15 mouse cellular contexts compared by ENCODE assay signal in genomic region chr6:41704123-41704522, GRCm38 (mm10). TPM values are rescaled to one million over a fixed set of nuclear protein-coding genes. Genes with fewer than 3 reads are reported as not detected.
DNase-seq lines count a peak whose midpoint lies in the region; ATAC-seq and TF ChIP-seq lines count a peak whose summit lies in the region.
"Had no signal": no experiment of that assay in that cellular context is flagged by ENCODE, and none has a peak within 500 bp of the region (broad histone marks: within the 10 kb centered on the region; RNA-seq: fewer than 3 reads in every experiment).

Gene Kel (minus strand): TSS chr6:41704339.

- H3K9me3 ChIP-seq in embryonic facial prominence, embryonic 11.5 days (replicated peaks; ENCODE audit: control insufficient read depth, low read length) = no peaks in the 10 kb centered on the region
- no peaks in the 10 kb centered on the region for H3K9me3 ChIP-seq in embryonic facial prominence, embryonic 10.5 days
- H3K9me3 ChIP-seq in midbrain, embryonic 11.5 days (ENCODE audit: control insufficient read depth, low read length) = no peaks in the 10 kb centered on the region
- H3K9me3 ChIP-seq in midbrain, embryonic 13.5 days = no peaks in the 10 kb centered on the region
- no peaks in the 10 kb centered on the region for H3K9me3 ChIP-seq in liver, embryonic 14.5 days (ENCODE audit: control insufficient read depth, low read length)
- H3K9me3 ChIP-seq: hindbrain, embryonic 15.5 days had no signal

- no peak for DNase-seq in embryonic facial prominence, embryonic 11.5 days (ENCODE audit: low spot score)
- DNase-seq in embryonic facial prominence, embryonic 10.5 days (ENCODE audit: low spot score) = no peak
- no peak for DNase-seq in midbrain, embryonic 11.5 days (ENCODE audit: low spot score, missing footprints)
- peak; percentile 90 to 94 (median 94) for DNase-seq in liver, embryonic 14.5 days (ENCODE audit: low read depth in 3 of 3, low spot score in 3 of 3)
- peak; percentile 8 for DNase-seq in yolk sac, embryonic 10.5 days (ENCODE audit: low spot score)
- no peak for DNase-seq in frontal cortex, postnatal 25 days (ENCODE audit: low spot score in 2 of 2)
- DNase-seq in thymus, postnatal 0 days (ENCODE audit: low spot score) = no peak
- DNase-seq: adrenal gland, postnatal 25 days; cerebellum, adult 9-11 months; gastrocnemius, postnatal 36 days; right cerebral cortex, postnatal 14 days had no signal

- H3K36me3 ChIP-seq in embryonic facial prominence, embryonic 11.5 days (replicated peaks; ENCODE audit: control insufficient read depth, insufficient read depth, low read depth, low read length) = no peaks in the 10 kb centered on the region
- no peaks in the 10 kb centered on the region for H3K36me3 ChIP-seq in embryonic facial prominence, embryonic 10.5 days (replicated peaks)
- H3K36me3 ChIP-seq in midbrain, embryonic 11.5 days (ENCODE audit: control insufficient read depth, insufficient read depth, low read length) = no peaks in the 10 kb centered on the region
- H3K36me3 ChIP-seq in midbrain, embryonic 13.5 days = no peaks in the 10 kb centered on the region
- H3K36me3 ChIP-seq in liver, embryonic 14.5 days (replicated peaks; ENCODE audit: control insufficient read depth, insufficient read depth, low read depth) = peaks cover 37% of the 10 kb centered on the region
- H3K36me3 ChIP-seq: hindbrain, embryonic 15.5 days had no signal

- no peak within 1 kb of the TSS for H3K9ac ChIP-seq in embryonic facial prominence, embryonic 11.5 days (replicated peaks; ENCODE audit: low read length)
- no peak within 1 kb of the TSS for H3K9ac ChIP-seq in midbrain, embryonic 11.5 days (ENCODE audit: low read length)
- H3K9ac ChIP-seq in midbrain, embryonic 13.5 days (replicated peaks) = no peak within 1 kb of the TSS
- H3K9ac ChIP-seq in liver, embryonic 14.5 days (replicated peaks) = peak within 1 kb of the TSS; percentile 96
- H3K9ac ChIP-seq: hindbrain, embryonic 15.5 days had no signal

- H3K4me3 ChIP-seq in embryonic facial prominence, embryonic 11.5 days (ENCODE audit: low read depth, low read length) = no peak within 1 kb of the TSS
- no peak within 1 kb of the TSS for H3K4me3 ChIP-seq in embryonic facial prominence, embryonic 10.5 days
- H3K4me3 ChIP-seq in midbrain, embryonic 11.5 days (ENCODE audit: low read depth, low read length) = no peak within 1 kb of the TSS
- H3K4me3 ChIP-seq in midbrain, embryonic 13.5 days (replicated peaks) = no peak within 1 kb of the TSS
- peak within 1 kb of the TSS; percentile 92 to 97 for H3K4me3 ChIP-seq in liver, embryonic 14.5 days (ENCODE audit: insufficient read depth in 1 of 2, low read depth in 2 of 2, low read length in 2 of 2)
- H3K4me3 ChIP-seq: hindbrain, embryonic 15.5 days had no signal

- H3K4me1 ChIP-seq in embryonic facial prominence, embryonic 11.5 days (ENCODE audit: control insufficient read depth, insufficient read depth, low read length) = no peaks in the 10 kb centered on the region
- no peaks in the 10 kb centered on the region for H3K4me1 ChIP-seq in embryonic facial prominence, embryonic 10.5 days
- H3K4me1 ChIP-seq in midbrain, embryonic 11.5 days (ENCODE audit: control insufficient read depth, insufficient read depth, low read length) = no peaks in the 10 kb centered on the region
- H3K4me1 ChIP-seq in midbrain, embryonic 13.5 days (replicated peaks) = no peaks in the 10 kb centered on the region
- peaks cover 35 to 40% of the 10 kb centered on the region in 2 experiments for H3K4me1 ChIP-seq in liver, embryonic 14.5 days (replicated peaks; ENCODE audit: control insufficient read depth in 2 of 2, insufficient read depth in 2 of 2, low read length in 1 of 2)
- H3K4me1 ChIP-seq: hindbrain, embryonic 15.5 days had no signal

- ATAC-seq in embryonic facial prominence, embryonic 11.5 days (replicated peaks; ENCODE audit: insufficient number of reproducible peaks, low FRiP score, low TSS enrichment, low read depth) = no peak
- ATAC-seq in midbrain, embryonic 11.5 days (ENCODE audit: low FRiP score) = peak; percentile 35; the same call in 1 of the 2 replicates
- no peak for ATAC-seq in midbrain, embryonic 13.5 days
- ATAC-seq in liver, embryonic 14.5 days (ENCODE audit: insufficient read depth) = peak; percentile 81

- H3K27ac ChIP-seq in embryonic facial prominence, embryonic 11.5 days (replicated peaks; ENCODE audit: low read depth, low read length) = no peak within 1 kb of the TSS
- H3K27ac ChIP-seq in embryonic facial prominence, embryonic 10.5 days (replicated peaks) = no peak within 1 kb of the TSS; the same call in 1 of the 2 replicates
- no peak within 1 kb of the TSS for H3K27ac ChIP-seq in midbrain, embryonic 11.5 days (ENCODE audit: low read depth, low read length)
- no peak within 1 kb of the TSS for H3K27ac ChIP-seq in midbrain, embryonic 13.5 days
- H3K27ac ChIP-seq in liver, embryonic 14.5 days = peak within 1 kb of the TSS; percentile 98
- H3K27ac ChIP-seq: hindbrain, embryonic 15.5 days; macrophage had no signal

- TF ChIP-seq EP300 in liver, embryonic 14.5 days (IDR thresholded peaks at IDR 0.05; ENCODE audit: low read depth) = peak; percentile 95

- WGBS in embryonic facial prominence, embryonic 11.5 days = 70% methylated on average over 1 of the region's 1 CpGs
- WGBS in embryonic facial prominence, embryonic 10.5 days = 80% methylated on average over 1 of the region's 1 CpGs
- WGBS in midbrain, embryonic 11.5 days = 36% methylated on average over 1 of the region's 1 CpGs
- WGBS in midbrain, embryonic 13.5 days = 43% methylated on average over 1 of the region's 1 CpGs
- 0% methylated on average over 1 of the region's 1 CpGs for WGBS in liver, embryonic 14.5 days (ENCODE audit: insufficient replicate concordance)

- peak; percentile 40 for TF ChIP-seq CTCF in liver, embryonic 14.5 days (IDR thresholded peaks at IDR 0.05; ENCODE audit: low read depth)

- H3K4me2 ChIP-seq in embryonic facial prominence, embryonic 11.5 days (ENCODE audit: low read depth, low read length) = no peak within 1 kb of the TSS
- no peak within 1 kb of the TSS for H3K4me2 ChIP-seq in midbrain, embryonic 11.5 days
- no peak within 1 kb of the TSS for H3K4me2 ChIP-seq in midbrain, embryonic 13.5 days (replicated peaks)
- peak within 1 kb of the TSS; percentile 86 for H3K4me2 ChIP-seq in liver, embryonic 14.5 days (ENCODE audit: low read depth)
- H3K4me2 ChIP-seq: hindbrain, embryonic 15.5 days had no signal

- no peaks in the 10 kb centered on the region for H3K27me3 ChIP-seq in embryonic facial prominence, embryonic 11.5 days (ENCODE audit: control insufficient read depth, insufficient read depth, low read length)
- H3K27me3 ChIP-seq in embryonic facial prominence, embryonic 10.5 days (replicated peaks; ENCODE audit: low read depth, poor library complexity, severe bottlenecking) = no peaks in the 10 kb centered on the region
- no peaks in the 10 kb centered on the region for H3K27me3 ChIP-seq in midbrain, embryonic 11.5 days (ENCODE audit: control insufficient read depth, insufficient read depth, low read length)
- no peaks in the 10 kb centered on the region for H3K27me3 ChIP-seq in midbrain, embryonic 13.5 days
- no peaks in the 10 kb centered on the region for H3K27me3 ChIP-seq in liver, embryonic 14.5 days (ENCODE audit: control insufficient read depth, insufficient read depth, low read length)
- H3K27me3 ChIP-seq: hindbrain, embryonic 15.5 days had no signal

RNA-seq across cellular contexts. Expression of gene Kel, which starts in this region (rescaled TPM):
- 10.1 and 10.2 TPM in 2 replicates for polyA plus RNA-seq in embryonic facial prominence, embryonic 11.5 days (2014; fragmentation: Nextera tagmentation; extraction: Ambion mirVana)
- polyA plus RNA-seq in embryonic facial prominence, embryonic 10.5 days (2016; fragmentation: Nextera tagmentation; extraction: Ambion mirVana) = 5.8 and 6.2 TPM in 2 replicates
- 11.0 and 11.7 TPM in 2 replicates for polyA plus RNA-seq in midbrain, embryonic 11.5 days (2014; fragmentation: Nextera tagmentation; extraction: Ambion mirVana)
- polyA plus RNA-seq in midbrain, embryonic 13.5 days (2015; fragmentation: Nextera tagmentation; extraction: Ambion mirVana) = 0.78 and 1.2 TPM in 2 replicates
- polyA plus RNA-seq in liver, embryonic 14.5 days (2012; rRNA removed) = 236 and 313 TPM in 2 replicates
- 221 and 240 TPM in 2 replicates for polyA plus RNA-seq in liver, embryonic 14.5 days (2014; fragmentation: Nextera tagmentation; extraction: Ambion mirVana)
- polyA plus RNA-seq in thymus, postnatal 0 days (2015; fragmentation: Nextera tagmentation; extraction: Ambion mirVana) = 0.31 and 0.75 TPM in 2 replicates
- polyA plus RNA-seq: large intestine, adult 2 months; macrophage had no signal

Comparison
In these comparisons a context has a peak if more than half of its experiments do, and no peak if none do; other contexts are left out.
1. RNA of gene Kel (polyA plus RNA-seq): 221 to 313 TPM in liver, embryonic 14.5 days; 11.0 to 11.7 TPM in midbrain, embryonic 11.5 days, 10.1 to 10.2 TPM in embryonic facial prominence, embryonic 11.5 days, 5.8 to 6.2 TPM in embryonic facial prominence, embryonic 10.5 days, 0.78 to 1.2 TPM in midbrain, embryonic 13.5 days and 0.31 to 0.75 TPM in thymus, postnatal 0 days; every median in the first group is over 10 times any median in the second.
2. ATAC-seq: peak in midbrain, embryonic 11.5 days (single experiment) and liver, embryonic 14.5 days (single experiment); none in embryonic facial prominence, embryonic 11.5 days (single experiment) and midbrain, embryonic 13.5 days (single experiment).
3. DNase-seq: peak in liver, embryonic 14.5 days (3 of 3) and yolk sac, embryonic 10.5 days (single experiment); none in embryonic facial prominence, embryonic 11.5 days (single experiment), embryonic facial prominence, embryonic 10.5 days (single experiment), midbrain, embryonic 11.5 days (single experiment), frontal cortex, postnatal 25 days (0 of 2) and thymus, postnatal 0 days (single experiment).
4. H3K4me3 ChIP-seq: peak in liver, embryonic 14.5 days (2 of 2); none in embryonic facial prominence, embryonic 11.5 days (single experiment), embryonic facial prominence, embryonic 10.5 days (single experiment), midbrain, embryonic 11.5 days (single experiment) and midbrain, embryonic 13.5 days (single experiment).